Mouse (Mus musculus): ENCODE data around the gene Pik3cb. TPM values are rescaled to one million over a fixed set of nuclear protein-coding genes. Genes with fewer than 3 reads are reported as not detected.

The Pik3cb gene
- polyA plus RNA-seq, 1 experiment from 2014 or later = 2.5 TPM

DNA sequence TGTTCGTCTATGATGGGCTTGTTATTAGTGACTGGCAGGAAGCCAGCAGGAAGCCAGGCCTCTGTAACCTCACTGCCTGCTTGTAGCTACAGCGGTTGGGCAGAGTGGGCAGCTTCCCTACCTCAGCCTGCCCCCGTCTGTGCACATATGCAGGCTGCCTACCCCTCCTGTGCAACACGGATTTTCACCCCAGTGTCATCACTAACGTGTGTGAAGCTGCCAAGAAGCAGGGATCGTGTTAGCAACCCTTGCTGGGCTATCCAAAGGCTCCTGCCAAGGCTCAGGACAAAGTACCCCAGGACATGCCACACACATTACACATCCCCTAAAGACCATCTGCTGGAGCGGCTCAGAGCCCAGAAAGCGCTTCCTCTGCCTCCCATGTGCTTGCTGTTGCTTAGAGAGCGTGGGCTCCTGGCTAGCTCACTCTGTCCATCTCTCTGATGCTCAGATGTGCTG is 140.5 kb downstream of the Pik3cb start:
- H3K9ac ChIP-seq (ENCODE audit: low read depth, low read length) = no peak overlapping the region
- WGBS (ENCODE audit: insufficient replicate concordance) = 71% methylated on average over 9 of the region's 9 CpGs
- no peak overlapping the region for H3K4me2 ChIP-seq
- no peak overlapping the region for H3K27ac ChIP-seq (ENCODE audit: low read depth, low read length)
- no peaks in the 10 kb centered on the region for H3K9me3 ChIP-seq (replicated peaks; ENCODE audit: control insufficient read depth, low read length)
- H3K27me3 ChIP-seq (ENCODE audit: control insufficient read depth, insufficient read depth, low read length) = no peaks in the 10 kb centered on the region
- no peak overlapping the region for H3K4me3 ChIP-seq (ENCODE audit: low read depth, low read length)
- ATAC-seq (replicated peaks; ENCODE audit: insufficient number of reproducible peaks, low FRiP score, low TSS enrichment) = no peak
- no peaks in the 10 kb centered on the region for H3K4me1 ChIP-seq (ENCODE audit: control insufficient read depth, insufficient read depth, low read length)
- H3K36me3 ChIP-seq (ENCODE audit: control insufficient read depth, insufficient read depth, low read length) = peaks cover 2% of the 10 kb centered on the region; the same call in 1 of the 2 replicates

DNA sequence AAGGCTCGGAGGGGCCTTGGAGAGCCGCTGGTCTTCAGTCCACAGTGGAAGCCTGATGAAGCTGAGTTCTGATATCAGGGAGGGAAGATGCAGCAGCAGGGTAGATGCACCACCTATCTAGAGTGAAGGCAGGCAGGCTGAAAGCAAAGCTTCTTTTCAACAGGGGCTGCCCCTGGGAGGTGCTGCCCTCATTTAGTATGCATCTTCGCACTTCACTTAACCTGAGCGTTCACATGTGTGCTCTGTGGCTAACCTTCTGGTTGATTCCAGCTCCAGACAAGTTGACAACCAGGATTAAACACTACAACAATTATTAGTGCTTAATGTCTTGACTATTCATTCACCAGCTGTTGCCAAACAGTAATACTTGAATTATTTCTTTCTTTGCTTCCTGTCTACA is 146.3 kb downstream of the Pik3cb start:
- Histone ChIP-seq H3K9me3 (replicated peaks; ENCODE audit: control insufficient read depth, low read length) (no peaks in the 10 kb centered on the region), H3K4me2 (no peak overlapping the region), H3K9ac (ENCODE audit: low read depth, low read length) (no peak overlapping the region), H3K27me3 (ENCODE audit: control insufficient read depth, insufficient read depth, low read length) (no peaks in the 10 kb centered on the region), H3K27ac (ENCODE audit: low read depth, low read length) (no peak overlapping the region), H3K4me1 (ENCODE audit: control insufficient read depth, insufficient read depth, low read length) (no peaks in the 10 kb centered on the region), H3K4me3 (ENCODE audit: low read depth, low read length) (no peak overlapping the region), H3K36me3 (ENCODE audit: control insufficient read depth, insufficient read depth, low read length) (peaks cover 2% of the 10 kb centered on the region; the same call in 1 of the 2 replicates)
- WGBS (ENCODE audit: insufficient replicate concordance) = 92% methylated on average over 4 of the region's 4 CpGs
- no peak for ATAC-seq (replicated peaks; ENCODE audit: insufficient number of reproducible peaks, low FRiP score, low TSS enrichment)

GRCm38 (mm10) chr9:98987131-98987530 is 153.3 kb downstream of the Pik3cb start:
- no peak for ATAC-seq (replicated peaks; ENCODE audit: insufficient number of reproducible peaks, low FRiP score, low TSS enrichment)
- no peak overlapping the region for H3K27ac ChIP-seq (ENCODE audit: low read depth, low read length)
- WGBS (ENCODE audit: insufficient replicate concordance) = 42% methylated on average over 9 of the region's 9 CpGs

More at GRCm38 (mm10) chr9:98987131-98987530, 153.3 kb downstream of the Pik3cb start:
- no peaks in the 10 kb centered on the region; the same call in 1 of the 2 replicates for H3K36me3 ChIP-seq (ENCODE audit: control insufficient read depth, insufficient read depth, low read length)
- H3K27me3 ChIP-seq (ENCODE audit: control insufficient read depth, insufficient read depth, low read length) = 0 out of 2 replicates have a peak, but pooled peaks cover 4% of the 10 kb centered on the region
- H3K9ac ChIP-seq (ENCODE audit: low read depth, low read length) = no peak overlapping the region; the same call in 1 of the 2 replicates
- no peaks in the 10 kb centered on the region for H3K9me3 ChIP-seq (replicated peaks; ENCODE audit: control insufficient read depth, low read length)
- peak overlapping the region; percentile 89 for H3K4me2 ChIP-seq
- H3K4me3 ChIP-seq (ENCODE audit: low read depth, low read length) = peak overlapping the region; percentile 84
- 0 out of 2 replicates have a peak, but pooled peaks cover 4% of the 10 kb centered on the region for H3K4me1 ChIP-seq (ENCODE audit: control insufficient read depth, insufficient read depth, low read length)

Other genes starting within 250 kb of the Pik3cb start
- not detected in 2 replicates for gene 7420426K07Rik, start 237.5 kb downstream of the Pik3cb start, polyA plus RNA-seq (2014; fragmentation: Nextera tagmentation; extraction: Ambion mirVana)
- gene Foxl2, start 185.3 kb downstream of the Pik3cb start, polyA plus RNA-seq (2014; fragmentation: Nextera tagmentation; extraction: Ambion mirVana) = not detected in 2 replicates
- 36.8 and 38.3 TPM in 2 replicates for gene Faim, start 154.2 kb downstream of the Pik3cb start, polyA plus RNA-seq (2014; fragmentation: Nextera tagmentation; extraction: Ambion mirVana)
- 0.10 TPM in 1 of 2 replicates, not detected in the other for gene Gm1123, start 104.9 kb downstream of the Pik3cb start, polyA plus RNA-seq (2014; fragmentation: Nextera tagmentation; extraction: Ambion mirVana)
- not detected in 2 replicates for gene Faiml, start 96.6 kb upstream of the Pik3cb start, polyA plus RNA-seq (2014; fragmentation: Nextera tagmentation; extraction: Ambion mirVana)
- 26.1 and 27.5 TPM in 2 replicates for gene Cep70, start 102.7 kb upstream of the Pik3cb start, polyA plus RNA-seq (2014; fragmentation: Nextera tagmentation; extraction: Ambion mirVana)
- gene Esyt3, start 217.9 kb upstream of the Pik3cb start, polyA plus RNA-seq (2014; fragmentation: Nextera tagmentation; extraction: Ambion mirVana) = 0.17 and 0.23 TPM in 2 replicates